Mouse (Mus musculus) midbrain, postnatal 0 days (tissue): Measurements from ENCODE around the gene Mthfd1. TPM values are rescaled to one million over a fixed set of nuclear protein-coding genes. Genes with fewer than 3 reads are reported as not detected.
A peak's percentile ranks its signal among the peaks of the same experiment; 100 is the strongest.
"Not testable (repeated sequence)": the region's sequence is repeated elsewhere in the genome, so short reads cannot be mapped to it uniquely, and the experiment has no call there.

ENCODE experiments used
- ATAC-seq: fragments of 200-750 bp; cut with Nextera tagmentation; 2 replicates; pipeline ENCODE4 v1.8.0; 2017; ENCODE audit warnings: moderate number of reproducible peaks, mild to moderate bottlenecking, moderate TSS enrichment, moderate library complexity; ENCODE audit not compliant: low FRiP score
- DNase-seq: peaks from one replicate; pipeline ENCODE4 v3.0.0-alpha.2; 2015; ENCODE audit warnings: low spot score
- H3K27ac ChIP-seq: fragments of 300-500 bp; sonication (generic); 2 replicates; pipeline ENCODE4 v1.5.1; 2014; ENCODE audit warnings: low read depth, mild to moderate bottlenecking, low read length, mixed read lengths
- H3K27me3 ChIP-seq: fragments of 300-500 bp; sonication (generic); 2 replicates; pipeline ENCODE4 v1.6.1; 2014; ENCODE audit warnings: low read length, control low read depth, mixed read lengths; ENCODE audit not compliant: insufficient read depth
- H3K36me3 ChIP-seq: fragments of 300-500 bp; sonication (generic); 2 replicates; pipeline ENCODE4 v1.6.1; 2014; ENCODE audit warnings: low read length, control low read depth, mixed read lengths; ENCODE audit not compliant: insufficient read depth
- H3K4me1 ChIP-seq: fragments of 300-500 bp; sonication (generic); 2 replicates; pipeline ENCODE4 v1.6.1; 2014; ENCODE audit warnings: mild to moderate bottlenecking, control low read depth, antibody characterized with exemption, low read length, mixed read lengths; ENCODE audit not compliant: insufficient read depth
- H3K4me2 ChIP-seq: fragments of 300-500 bp; sonication (generic); 2 replicates; pipeline ENCODE4 v1.6.1; 2014; ENCODE audit warnings: low read depth, mild to moderate bottlenecking, low read length, mixed read lengths; ENCODE audit not compliant: poor library complexity, severe bottlenecking
- H3K4me3 ChIP-seq: fragments of 300-500 bp; sonication (generic); 2 replicates; pipeline ENCODE4 v1.5.1; 2014; ENCODE audit warnings: low read depth, mild to moderate bottlenecking, low read length, moderate library complexity
- H3K9ac ChIP-seq: fragments of 300-500 bp; sonication (generic); replicated peaks from 2 replicates; pipeline ENCODE4 v1.6.1; 2014; ENCODE audit warnings: mild to moderate bottlenecking, low read length, moderate library complexity, mixed read lengths; ENCODE audit not compliant: poor library complexity, severe bottlenecking
- H3K9me3 ChIP-seq: fragments of 300-500 bp; sonication (generic); 2 replicates; pipeline ENCODE4 v1.6.1; 2016; ENCODE audit warnings: low read length, control low read depth
- CTCF ChIP-seq: IDR thresholded peaks from 2 replicates; pipeline ENCODE4 v1.5.1; 2016; ENCODE audit warnings: antibody characterized with exemption, mild to moderate bottlenecking
- WGBS: fragments of 180-500 bp; shearing (Covaris S2); extraction: QIAGEN DNeasy Blood & Tissue Kit; methylation state at CpG from one replicate; pipeline ENCODE4 v1.1.7; 2014; 5-methylcytosine and 5-hydroxymethylcytosine counted together
- polyA plus RNA-seq: library from polyadenylated mRNA; unstranded; fragments of >200 nt; fragmentation: Nextera tagmentation; extraction: Ambion mirVana; gene quantifications from 2 replicates; pipeline ENCODE4 v1.2.1, GENCODE M21; 2015
- total RNA-seq: library from RNA; depleted of rRNA; stranded (reverse); fragments of >200 nt; gene quantifications from 2 replicates; pipeline ENCODE4 v1.2.3, GENCODE M21; 2014; rRNA removed

The Mthfd1 gene
- total RNA-seq, result 23.7 and 25.6 TPM in 2 replicates
- 25.1 and 26.7 TPM in 2 replicates for polyA plus RNA-seq

DNA sequence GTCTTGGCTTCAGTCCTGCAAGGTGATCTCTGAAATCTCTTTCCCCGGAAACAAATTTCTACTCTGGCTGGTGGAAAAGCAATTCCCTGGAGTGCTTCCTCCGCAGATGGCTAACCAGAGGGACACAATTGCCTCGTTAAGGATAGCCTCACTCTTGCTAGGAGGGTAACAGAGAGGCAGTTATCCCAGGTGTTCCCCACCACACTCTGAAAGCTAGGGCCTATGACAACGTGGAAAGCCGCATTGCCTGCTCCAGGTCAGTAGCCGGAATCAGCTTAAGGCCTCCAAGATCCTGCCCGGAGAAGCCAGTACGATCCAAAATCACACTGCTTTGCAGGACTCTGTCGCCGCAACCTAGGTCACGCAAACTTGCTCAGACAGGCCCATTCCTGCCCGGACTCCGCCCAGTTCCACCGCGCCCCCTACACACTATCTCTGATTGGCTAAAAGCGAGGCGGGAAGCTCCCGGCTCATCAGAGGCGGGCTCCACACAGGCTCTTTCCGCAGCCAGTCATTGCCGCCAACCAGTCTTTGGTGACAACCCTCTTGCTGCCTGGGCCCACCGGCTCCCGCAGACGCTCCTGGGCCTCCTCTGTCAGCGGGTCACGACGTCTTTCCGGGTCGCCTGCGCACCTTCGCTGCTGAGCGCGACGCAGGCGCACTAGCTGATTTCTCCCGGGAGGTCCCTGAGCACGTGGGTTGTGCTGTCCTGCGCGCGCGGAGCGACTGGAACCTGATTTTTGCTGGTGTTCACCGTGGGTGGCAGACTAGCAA is at the start of gene Mthfd1:
Gene Mthfd1, plus strand, starts transcription at position 574 of the 774 bp plus-strand sequence.
- H3K4me1 ChIP-seq, result no peaks in the 10 kb centered on the region
- peak within 1 kb of the TSS; percentile 61 for H3K4me2 ChIP-seq
- no peaks in the 10 kb centered on the region for H3K9me3 ChIP-seq
- DNase-seq (peak; percentile 97), ATAC-seq (peak; percentile 99)
- H3K27ac ChIP-seq, result peak within 1 kb of the TSS; percentile 92
- peak within 1 kb of the TSS; percentile 69 for H3K9ac ChIP-seq
- H3K27me3 ChIP-seq, result no peaks in the 10 kb centered on the region
- H3K4me3 ChIP-seq, result peak within 1 kb of the TSS; percentile 60
- H3K36me3 ChIP-seq, result no peaks in the 10 kb centered on the region
- no peak for TF ChIP-seq CTCF
- WGBS, result 2% methylated on average over 43 of the region's 43 CpGs

DNA sequence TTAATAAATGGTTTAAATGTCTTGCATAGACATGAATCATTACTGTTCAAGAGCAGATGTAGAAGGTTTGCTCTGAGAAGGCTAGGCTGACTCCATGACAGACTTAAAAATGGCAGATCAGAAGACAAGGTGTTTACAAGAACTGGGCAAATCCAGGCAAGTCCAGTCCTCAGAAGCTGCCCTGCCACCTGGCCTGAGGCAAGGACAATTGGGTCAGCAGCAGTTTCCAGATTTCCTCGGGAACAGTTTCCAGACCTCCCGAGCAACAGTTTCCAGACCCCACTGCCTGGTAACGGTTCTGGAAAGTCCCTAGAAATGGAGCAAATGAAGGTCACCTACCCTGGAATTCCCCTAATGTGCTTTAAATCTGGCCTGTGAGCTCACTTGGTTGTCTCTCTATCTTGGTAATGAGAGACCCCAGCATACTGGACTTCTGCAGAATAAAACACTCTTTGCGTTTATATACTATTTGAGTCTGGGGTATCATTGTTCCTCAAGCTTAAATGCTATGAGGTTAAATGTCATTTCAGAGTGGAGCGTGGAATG is 45.6 kb upstream of the Mthfd1 start:
- Histone ChIP-seq H3K27me3 (no peaks in the 10 kb centered on the region), H3K4me2 (no peak overlapping the region), H3K4me3 (no peak overlapping the region), H3K9ac (no peak overlapping the region), H3K4me1 (no peaks in the 10 kb centered on the region), H3K36me3 (peaks cover 9% of the 10 kb centered on the region; the same call in 1 of the 2 replicates), H3K9me3 (no peaks in the 10 kb centered on the region), H3K27ac (no peak overlapping the region)
- DNase-seq, result no peak
- ATAC-seq, result no peak
- WGBS, result 92% methylated on average over 5 of the region's 5 CpGs
- no peak for TF ChIP-seq CTCF

DNA sequence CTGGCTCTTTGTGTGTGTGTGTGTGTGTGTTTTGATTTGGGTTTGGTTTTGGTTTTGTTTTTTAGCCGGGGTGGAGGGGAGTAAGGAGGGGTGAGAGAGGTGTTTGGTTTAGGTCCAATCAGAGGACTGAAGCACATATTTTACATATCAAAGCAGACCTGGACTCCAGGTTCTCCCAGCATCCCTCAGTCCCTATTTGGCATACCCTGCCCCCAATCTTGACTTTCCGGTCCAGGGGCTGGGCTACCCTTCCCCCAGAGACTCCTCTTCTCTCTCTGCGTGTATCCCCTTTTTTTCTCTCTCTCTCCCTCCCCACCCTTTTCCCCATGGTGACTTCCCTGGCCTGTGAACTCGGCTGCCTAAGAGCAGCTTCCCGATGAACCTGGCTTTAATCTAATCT is 40.0 kb upstream of the Mthfd1 start:
- no peak overlapping the region for H3K9ac ChIP-seq
- no peaks in the 10 kb centered on the region for H3K27me3 ChIP-seq
- no peak overlapping the region for H3K4me2 ChIP-seq
- WGBS, result 19% methylated on average over 5 of the region's 5 CpGs
- no peak for TF ChIP-seq CTCF
- no peak overlapping the region for H3K4me3 ChIP-seq
- no peaks in the 10 kb centered on the region for H3K9me3 ChIP-seq
- ATAC-seq (no peak), DNase-seq (no peak)
- H3K36me3 ChIP-seq, result no peaks in the 10 kb centered on the region
- H3K27ac ChIP-seq, result no peak overlapping the region
- H3K4me1 ChIP-seq, result no peaks in the 10 kb centered on the region

DNA sequence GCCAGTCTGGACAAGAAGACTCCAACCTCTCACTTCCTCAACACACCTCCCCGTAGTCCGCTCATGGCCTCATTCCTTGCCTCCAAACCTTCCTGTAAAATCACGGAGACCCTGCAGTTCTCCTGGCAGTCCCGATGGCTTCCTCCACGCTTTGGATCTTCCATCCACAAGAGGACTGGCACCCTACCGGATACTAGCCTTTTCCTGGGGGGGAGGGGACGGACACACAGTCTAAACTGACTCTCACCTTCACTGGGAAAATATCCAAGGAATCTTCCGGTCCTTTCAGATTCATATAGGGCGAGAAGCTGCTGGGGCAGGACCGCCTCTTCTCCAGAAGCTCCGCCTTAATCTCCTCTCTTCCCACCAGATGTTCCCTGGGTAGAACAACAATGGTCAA is 38.4 kb upstream of the Mthfd1 start:
- no peak for ATAC-seq
- no peak for DNase-seq
- H3K4me2 ChIP-seq, result no peak overlapping the region
- no peaks in the 10 kb centered on the region for H3K36me3 ChIP-seq
- no peaks in the 10 kb centered on the region for H3K9me3 ChIP-seq
- no peak overlapping the region for H3K4me3 ChIP-seq
- H3K4me1 ChIP-seq, result no peaks in the 10 kb centered on the region
- H3K27me3 ChIP-seq, result no peaks in the 10 kb centered on the region
- H3K9ac ChIP-seq, result no peak overlapping the region
- TF ChIP-seq CTCF, result no peak
- H3K27ac ChIP-seq, result no peak overlapping the region
- WGBS, result 77% methylated on average over 11 of the region's 11 CpGs

DNA sequence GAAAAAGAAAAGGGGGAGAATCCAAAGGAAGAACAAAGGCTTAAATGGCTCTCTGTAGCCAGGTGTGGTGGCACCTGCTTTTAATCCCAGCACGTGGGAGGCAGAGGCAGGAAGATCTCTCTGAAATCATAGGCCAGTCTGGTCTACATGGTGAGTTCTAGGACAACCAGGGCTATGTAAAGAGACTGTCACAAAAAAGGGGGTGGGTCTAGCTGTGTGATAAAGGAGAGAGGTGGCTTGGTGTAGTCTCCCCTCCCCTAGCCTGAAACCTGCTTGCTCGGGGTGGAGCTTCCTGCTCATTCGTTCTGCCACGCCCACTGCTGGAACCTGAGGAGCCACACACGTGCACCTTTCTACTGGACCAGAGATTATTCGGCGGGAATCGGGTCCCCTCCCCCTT is 33.0 kb upstream of the Mthfd1 start:
- not testable (repeated sequence) for H3K4me1 ChIP-seq, H3K27ac ChIP-seq, H3K27me3 ChIP-seq, H3K4me3 ChIP-seq, H3K36me3 ChIP-seq, ATAC-seq, DNase-seq, H3K9ac ChIP-seq, H3K4me2 ChIP-seq, H3K9me3 ChIP-seq
- 60% methylated on average over 3 of the region's 8 CpGs for WGBS

DNA sequence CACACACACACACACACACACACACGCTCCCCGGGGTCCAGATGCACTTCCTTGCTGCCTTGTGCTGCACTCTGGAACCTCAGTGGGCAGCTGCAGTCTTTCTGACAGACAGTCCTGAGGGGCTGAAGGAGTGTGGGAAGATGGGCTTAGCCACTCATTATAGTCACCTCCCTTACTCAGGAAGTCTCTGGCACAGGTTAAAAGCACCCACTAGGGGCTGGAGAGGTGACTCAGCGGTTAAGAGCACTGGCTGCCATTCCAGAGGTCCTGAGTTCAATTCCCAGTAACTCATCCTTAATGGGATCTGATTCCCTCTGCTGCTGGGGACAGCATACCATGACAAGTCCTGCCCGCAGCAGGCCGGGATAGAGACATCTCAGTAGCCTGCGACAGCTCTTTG is 24.5 kb upstream of the Mthfd1 start:
- Histone ChIP-seq H3K9me3 (no peaks in the 10 kb centered on the region), H3K27ac (no peak overlapping the region), H3K36me3 (no peaks in the 10 kb centered on the region), H3K4me2 (no peak overlapping the region), H3K27me3 (no peaks in the 10 kb centered on the region), H3K4me3 (no peak overlapping the region), H3K4me1 (no peaks in the 10 kb centered on the region), H3K9ac (no peak overlapping the region)
- DNase-seq (no peak), ATAC-seq (no peak)
- 79% methylated on average over 6 of the region's 6 CpGs for WGBS
- TF ChIP-seq CTCF, result no peak
